Mouse (Mus musculus) fibroblast of lung, adult 2 months (primary cell): ENCODE data around the gene Tpk1.

Source experiments
- DNase-seq: peaks from one replicate; pipeline ENCODE4 v3.0.0-alpha.2; 2011; ENCODE audit warnings: low read depth

The Tpk1 gene

GRCm38 (mm10) chr6:43665677-43666546 is at the start of gene Tpk1:
Gene Tpk1, minus strand, starts transcription at chr6:43666278.
- peak; percentile 77 for DNase-seq

DNA sequence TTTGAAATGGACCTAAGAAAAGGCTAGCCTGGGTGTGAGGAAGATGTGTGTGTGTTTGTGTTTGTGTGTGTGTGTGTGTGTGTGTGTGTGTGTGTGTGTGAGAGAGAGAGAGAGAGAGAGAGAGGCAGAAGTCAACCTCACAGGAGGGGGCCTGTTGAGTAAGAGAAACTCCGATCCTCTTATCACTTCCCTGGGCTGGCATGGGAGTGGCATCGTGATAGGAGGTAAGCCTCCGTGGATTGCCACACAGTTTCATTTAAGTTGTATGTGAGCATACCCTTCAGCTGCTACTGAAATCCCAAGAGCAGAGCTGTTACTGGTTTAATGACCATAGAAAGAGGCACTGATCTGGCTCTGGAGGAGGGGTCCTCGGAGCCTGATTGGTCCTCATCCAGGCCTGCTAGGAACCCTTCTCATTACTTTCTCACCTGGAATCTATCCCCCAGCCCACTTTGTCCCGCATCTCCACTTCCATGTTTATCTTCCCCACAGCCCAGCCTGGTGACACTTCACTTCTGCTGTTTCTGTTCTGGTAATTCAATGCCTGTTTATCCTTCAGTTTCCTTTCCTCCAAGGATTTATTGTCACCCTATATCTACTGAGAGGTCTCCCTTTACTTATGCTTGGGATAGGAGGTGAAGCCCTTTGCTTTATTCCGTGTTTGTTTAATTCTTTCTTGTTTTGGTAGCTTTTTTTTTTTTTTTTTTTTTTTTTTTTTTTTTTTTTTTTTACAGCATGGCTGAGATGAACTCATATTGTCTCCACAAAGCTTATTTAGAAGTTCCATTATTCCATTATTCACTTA is 36.9 kb upstream of the Tpk1 start:
- no peak for DNase-seq

DNA sequence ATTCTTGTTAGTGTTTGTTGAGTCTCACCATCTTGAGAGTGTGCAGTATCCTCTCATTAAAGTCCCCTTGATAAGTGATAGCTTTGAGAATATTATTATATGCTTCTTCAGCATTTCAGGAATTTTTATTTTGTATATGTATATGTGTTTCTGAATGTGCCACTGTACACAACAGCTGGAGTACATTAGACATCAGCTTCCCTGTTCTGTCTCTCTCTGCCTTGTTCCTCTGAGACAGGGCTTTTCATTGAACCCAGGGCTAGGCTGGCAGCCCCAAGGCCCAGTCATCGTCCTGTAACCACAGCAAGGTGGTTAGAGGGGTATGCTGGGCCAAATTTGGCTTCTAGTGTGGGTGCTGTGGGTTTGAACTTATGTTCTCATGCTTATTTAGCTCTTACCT is 25.8 kb upstream of the Tpk1 start:
- DNase-seq, result no peak

GRCm38 (mm10) chr6:43685985-43686384 is 19.9 kb upstream of the Tpk1 start:
- DNase-seq, result peak; percentile 10

- DNase-seq, result no peak
These were observed 16.5 kb upstream of the Tpk1 start for GRCm38 (mm10) chr6:43682535-43682934.

DNA sequence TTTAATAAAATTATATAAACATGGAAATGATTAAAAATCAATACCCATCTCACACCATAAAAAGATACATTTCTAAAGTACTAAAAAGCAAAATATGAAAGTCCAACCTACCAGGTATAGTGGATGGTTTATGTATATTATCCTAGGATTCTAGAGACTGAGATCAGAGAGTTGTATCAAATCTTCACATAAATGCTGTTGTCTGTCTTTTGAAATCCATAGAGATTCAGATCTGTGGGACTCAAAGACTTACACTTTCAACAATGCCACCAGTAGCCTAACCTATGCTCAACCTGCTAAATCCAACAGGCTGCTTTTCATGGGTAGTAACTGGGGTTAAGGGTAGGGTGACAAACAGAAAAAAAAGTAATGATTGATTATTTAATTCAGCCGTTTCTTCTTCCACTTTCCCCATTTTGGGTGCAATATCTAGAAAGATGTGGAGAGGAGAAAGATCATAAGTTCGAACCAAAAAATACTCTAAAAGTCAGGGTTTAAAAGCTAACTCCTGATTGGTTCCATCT is 12.7 kb upstream of the Tpk1 start:
- no peak for DNase-seq

GRCm38 (mm10) chr6:43677566-43677965 is 11.5 kb upstream of the Tpk1 start:
- DNase-seq, result no peak

GRCm38 (mm10) chr6:43676139-43676538 is 10.1 kb upstream of the Tpk1 start:
- DNase-seq, result no peak

- no peak for DNase-seq
These were observed 9.1 kb upstream of the Tpk1 start for GRCm38 (mm10) chr6:43674986-43675760.

GRCm38 (mm10) chr6:43670939-43671338 is 4.9 kb upstream of the Tpk1 start:
- no peak for DNase-seq

GRCm38 (mm10) chr6:43667681-43668080 is 1.6 kb upstream of the Tpk1 start:
- DNase-seq, result no peak

DNA sequence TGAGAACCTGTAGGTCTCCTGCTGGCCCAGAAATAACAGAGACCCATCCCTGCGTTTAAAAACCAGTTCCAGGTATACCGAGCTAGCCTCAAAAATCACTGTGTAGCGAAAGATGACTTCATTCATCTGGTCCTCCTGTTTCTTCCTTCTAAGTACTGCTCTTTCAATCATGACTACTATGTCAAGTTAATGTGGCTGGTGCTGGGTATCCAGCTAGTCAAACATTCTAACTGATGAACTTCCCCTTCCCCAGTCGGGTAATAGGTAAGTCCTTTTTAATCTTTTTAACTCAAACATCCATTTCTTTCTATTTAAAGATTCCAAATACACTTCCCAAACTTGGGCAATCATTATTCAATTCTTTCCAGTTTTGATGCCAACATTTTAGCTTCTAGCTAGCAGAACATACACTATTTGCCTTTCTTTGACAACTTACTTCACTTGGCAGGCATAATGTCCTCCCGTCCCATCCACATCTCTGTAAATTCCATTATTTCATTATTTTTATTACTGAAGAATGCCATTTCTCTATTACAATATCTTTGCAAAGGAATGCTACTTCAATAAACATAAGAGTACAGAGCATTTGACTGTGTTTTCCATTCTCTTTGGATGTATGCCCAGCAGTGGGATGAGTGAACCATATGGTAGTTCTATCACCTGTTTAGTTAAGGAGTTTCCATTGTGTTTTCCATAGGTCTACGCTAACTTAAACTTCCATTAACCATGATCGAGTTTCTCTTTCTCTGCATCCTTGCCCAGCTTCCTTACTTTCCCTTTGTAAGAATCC is 728 bp upstream of the Tpk1 start:
- DNase-seq, result no peak

DNA sequence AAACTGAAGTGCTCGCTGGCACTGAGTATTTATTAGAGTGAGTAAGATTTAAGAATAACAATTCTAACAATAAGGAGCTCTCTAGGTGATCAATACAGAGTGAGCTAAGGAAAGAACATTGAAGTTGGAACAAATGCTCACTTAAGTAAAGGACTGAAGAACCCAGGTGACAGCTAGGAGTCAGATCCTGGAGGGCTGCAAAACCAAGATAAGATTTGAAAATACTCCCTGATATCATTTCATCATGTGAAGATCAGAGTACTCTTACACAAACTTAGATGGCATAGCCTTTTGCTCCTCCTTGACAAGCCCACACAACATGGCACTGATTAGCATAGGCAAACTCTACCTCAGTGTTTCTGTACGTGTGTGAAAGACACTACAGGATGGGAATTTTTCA is 4.3 kb downstream of the Tpk1 start:
- no peak for DNase-seq

DNA sequence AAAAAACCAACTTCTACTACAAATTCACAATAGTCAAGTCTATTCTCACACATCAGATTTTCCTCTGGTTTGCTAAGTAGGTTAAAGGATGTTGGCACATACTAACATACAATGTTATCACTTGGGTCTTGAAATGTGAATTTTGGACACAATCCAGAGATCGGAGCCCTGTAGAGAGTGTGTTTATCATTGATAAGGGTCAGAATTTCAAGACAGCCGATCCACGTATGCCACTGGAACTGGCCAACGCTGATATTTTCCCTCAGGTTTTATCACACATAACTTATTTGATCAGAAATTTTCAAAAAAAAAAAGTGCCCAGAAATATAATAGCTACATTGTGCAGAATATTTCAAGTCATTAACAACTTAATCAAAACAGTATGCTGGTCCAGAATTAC is 7.8 kb downstream of the Tpk1 start:
- no peak for DNase-seq

GRCm38 (mm10) chr6:43657845-43658244 is 8.2 kb downstream of the Tpk1 start:
- no peak for DNase-seq

GRCm38 (mm10) chr6:43654876-43655456 is 11.1 kb downstream of the Tpk1 start:
- no peak for DNase-seq

- DNase-seq, result no peak
These were observed 16.6 kb downstream of the Tpk1 start for GRCm38 (mm10) chr6:43649516-43649915.

DNA sequence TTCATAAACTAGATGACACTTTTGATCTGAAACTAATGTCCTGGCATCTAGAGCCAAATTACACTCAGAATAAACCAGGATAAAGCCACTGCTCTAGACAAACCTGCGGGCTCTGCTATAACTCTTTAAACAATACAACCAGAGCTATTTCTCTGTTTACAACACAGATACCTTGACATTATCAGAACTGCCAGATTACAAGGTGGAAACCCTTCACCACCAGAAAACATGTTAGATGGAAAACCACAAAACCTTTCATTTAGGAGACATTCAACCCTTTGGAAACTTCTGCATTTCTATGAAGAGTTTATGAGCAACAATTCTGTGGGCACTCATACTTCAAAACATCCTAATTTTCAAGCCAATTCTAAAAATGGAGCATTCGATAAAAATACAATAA is 20.4 kb downstream of the Tpk1 start:
- DNase-seq, result no peak

GRCm38 (mm10) chr6:43645105-43645504 is 21.0 kb downstream of the Tpk1 start:
- DNase-seq, result no peak

DNA sequence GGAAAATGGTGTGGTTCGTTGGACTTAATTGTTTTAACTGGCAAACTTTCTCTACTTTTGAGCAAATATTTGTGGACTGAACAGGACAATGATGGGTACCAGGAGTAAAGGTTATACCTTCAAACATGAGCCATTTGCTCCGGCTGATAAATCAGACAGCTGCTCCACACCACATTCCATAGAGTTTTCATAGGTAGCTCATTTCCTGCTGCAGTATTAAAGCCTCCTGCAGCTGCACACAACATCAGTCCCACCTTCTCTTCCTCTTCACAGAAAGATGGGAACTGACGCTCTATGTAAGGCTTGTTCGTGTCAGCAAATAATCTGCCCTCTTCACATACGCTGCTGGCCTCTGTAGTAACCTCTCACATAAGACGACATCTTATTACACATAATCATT is 22.4 kb downstream of the Tpk1 start:
- DNase-seq, result no peak

- DNase-seq, result no peak
These were observed 23.7 kb downstream of the Tpk1 start for GRCm38 (mm10) chr6:43642375-43642774.
